Mouse (Mus musculus): Measurements from ENCODE around the gene Lmnb2. TPM values are rescaled to one million over a fixed set of nuclear protein-coding genes. Genes with fewer than 3 reads are reported as not detected.

The Lmnb2 gene
- polyA plus RNA-seq, 1 experiment from 2014 or later, result 59.3 TPM

- ATAC-seq (replicated peaks; ENCODE audit: low FRiP score), result no peak
- Histone ChIP-seq H3K4me1 (peaks cover 23% of the 10 kb centered on the region), H3K27me3 (no peaks in the 10 kb centered on the region), H3K4me2 (no peak overlapping the region), H3K4me3 (replicated peaks) (no peak overlapping the region), H3K9ac (no peak overlapping the region), H3K27ac (peak overlapping the region; percentile 58; the same call in 1 of the 2 replicates), H3K9me3 (replicated peaks) (no peaks in the 10 kb centered on the region), H3K36me3 (no peaks in the 10 kb centered on the region)
- WGBS, result 23% methylated on average over 9 of the region's 9 CpGs
These were observed 37.5 kb upstream of the Lmnb2 start for GRCm38 (mm10) chr10:80955536-80955935.

GRCm38 (mm10) chr10:80954843-80955242, 36.8 kb upstream of the Lmnb2 start:
- Histone ChIP-seq H3K9me3 (replicated peaks) (no peaks in the 10 kb centered on the region), H3K4me1 (peaks cover 17% of the 10 kb centered on the region), H3K27me3 (no peaks in the 10 kb centered on the region), H3K27ac (peak overlapping the region; percentile 58; the same call in 1 of the 2 replicates), H3K4me3 (replicated peaks) (no peak overlapping the region), H3K4me2 (no peak overlapping the region), H3K36me3 (no peaks in the 10 kb centered on the region), H3K9ac (no peak overlapping the region)
- WGBS, result 63% methylated on average over 6 of the region's 6 CpGs
- ATAC-seq (replicated peaks; ENCODE audit: low FRiP score), result no peak

GRCm38 (mm10) chr10:80954415-80954814, 36.4 kb upstream of the Lmnb2 start:
- no peak for ATAC-seq (replicated peaks; ENCODE audit: low FRiP score)
- Histone ChIP-seq H3K4me2 (no peak overlapping the region), H3K9ac (no peak overlapping the region), H3K4me1 (peaks cover 17% of the 10 kb centered on the region), H3K27me3 (no peaks in the 10 kb centered on the region), H3K27ac (0 out of 2 replicates have a peak overlapping the region, but pooled peaks have one; percentile 32), H3K36me3 (no peaks in the 10 kb centered on the region), H3K9me3 (replicated peaks) (no peaks in the 10 kb centered on the region), H3K4me3 (replicated peaks) (no peak overlapping the region)
- 82% methylated on average over 13 of the region's 13 CpGs for WGBS

GRCm38 (mm10) chr10:80952449-80952848, 34.4 kb upstream of the Lmnb2 start:
- no peaks in the 10 kb centered on the region for H3K36me3 ChIP-seq
- H3K27ac ChIP-seq, result no peak overlapping the region
- ATAC-seq (replicated peaks; ENCODE audit: low FRiP score), result no peak
- 75% methylated on average over 15 of the region's 15 CpGs for WGBS
- no peak overlapping the region for H3K4me2 ChIP-seq
- H3K4me1 ChIP-seq, result peaks cover 35% of the 10 kb centered on the region
- H3K27me3 ChIP-seq, result no peaks in the 10 kb centered on the region
- no peak overlapping the region for H3K4me3 ChIP-seq (replicated peaks)
- H3K9me3 ChIP-seq (replicated peaks), result no peaks in the 10 kb centered on the region
- H3K9ac ChIP-seq, result no peak overlapping the region

GRCm38 (mm10) chr10:80951761-80952390, 33.8 kb upstream of the Lmnb2 start:
- H3K4me3 ChIP-seq (replicated peaks), result no peak overlapping the region
- no peak for ATAC-seq (replicated peaks; ENCODE audit: low FRiP score)
- WGBS, result 80% methylated on average over 10 of the region's 10 CpGs
- H3K9ac ChIP-seq, result no peak overlapping the region
- peaks cover 40% of the 10 kb centered on the region for H3K4me1 ChIP-seq
- no peaks in the 10 kb centered on the region for H3K36me3 ChIP-seq
- H3K27me3 ChIP-seq, result no peaks in the 10 kb centered on the region
- H3K4me2 ChIP-seq, result no peak overlapping the region
- no peaks in the 10 kb centered on the region for H3K9me3 ChIP-seq (replicated peaks)
- no peak overlapping the region for H3K27ac ChIP-seq

- WGBS, result 32% methylated on average over 5 of the region's 5 CpGs
- Histone ChIP-seq H3K27ac (no peak overlapping the region), H3K4me2 (no peak overlapping the region), H3K4me3 (replicated peaks) (no peak overlapping the region), H3K9ac (no peak overlapping the region), H3K36me3 (no peaks in the 10 kb centered on the region), H3K9me3 (replicated peaks) (no peaks in the 10 kb centered on the region), H3K27me3 (no peaks in the 10 kb centered on the region), H3K4me1 (peaks cover 35% of the 10 kb centered on the region)
- ATAC-seq (replicated peaks; ENCODE audit: low FRiP score), result no peak
These were observed 32.3 kb upstream of the Lmnb2 start for GRCm38 (mm10) chr10:80950314-80950713.

- H3K36me3 ChIP-seq, result no peaks in the 10 kb centered on the region
- H3K27ac ChIP-seq, result no peak overlapping the region
- ATAC-seq (replicated peaks; ENCODE audit: low FRiP score), result no peak
- WGBS, result 72% methylated on average over 3 of the region's 3 CpGs
- H3K4me2 ChIP-seq, result no peak overlapping the region
- H3K27me3 ChIP-seq, result no peaks in the 10 kb centered on the region
- no peak overlapping the region for H3K4me3 ChIP-seq (replicated peaks)
- H3K4me1 ChIP-seq, result peaks cover 25% of the 10 kb centered on the region
- no peak overlapping the region for H3K9ac ChIP-seq
- no peaks in the 10 kb centered on the region for H3K9me3 ChIP-seq (replicated peaks)
These were observed 31.0 kb upstream of the Lmnb2 start for GRCm38 (mm10) chr10:80949081-80949480.

- no peak overlapping the region for H3K9ac ChIP-seq
- H3K27ac ChIP-seq, result peak overlapping the region; percentile 60; the same call in 1 of the 2 replicates
- H3K4me2 ChIP-seq, result no peak overlapping the region
- H3K4me3 ChIP-seq (replicated peaks), result no peak overlapping the region
- H3K9me3 ChIP-seq (replicated peaks), result no peaks in the 10 kb centered on the region
- H3K4me1 ChIP-seq, result peaks cover 28% of the 10 kb centered on the region
- no peaks in the 10 kb centered on the region for H3K27me3 ChIP-seq
- peak; percentile 63; the same call in 1 of the 2 replicates for ATAC-seq (replicated peaks; ENCODE audit: low FRiP score)
- H3K36me3 ChIP-seq, result no peaks in the 10 kb centered on the region
- 26% methylated on average over 6 of the region's 6 CpGs for WGBS
These were observed 30.5 kb upstream of the Lmnb2 start for GRCm38 (mm10) chr10:80948570-80948969.

GRCm38 (mm10) chr10:80947802-80948201, 29.8 kb upstream of the Lmnb2 start:
- H3K27me3 ChIP-seq, result no peaks in the 10 kb centered on the region
- no peak overlapping the region for H3K9ac ChIP-seq
- no peak overlapping the region for H3K4me2 ChIP-seq
- no peaks in the 10 kb centered on the region for H3K9me3 ChIP-seq (replicated peaks)
- peak overlapping the region; percentile 60 for H3K27ac ChIP-seq
- WGBS, result 61% methylated on average over 2 of the region's 2 CpGs
- peaks cover 35% of the 10 kb centered on the region for H3K4me1 ChIP-seq
- H3K4me3 ChIP-seq (replicated peaks), result no peak overlapping the region
- H3K36me3 ChIP-seq, result no peaks in the 10 kb centered on the region
- no peak for ATAC-seq (replicated peaks; ENCODE audit: low FRiP score)

GRCm38 (mm10) chr10:80946684-80947437, 28.8 kb upstream of the Lmnb2 start:
- Histone ChIP-seq H3K27ac (peak overlapping the region; percentile 60; the same call in 1 of the 2 replicates), H3K9me3 (replicated peaks) (no peaks in the 10 kb centered on the region), H3K27me3 (no peaks in the 10 kb centered on the region), H3K36me3 (no peaks in the 10 kb centered on the region), H3K9ac (no peak overlapping the region), H3K4me1 (peaks cover 37% of the 10 kb centered on the region), H3K4me3 (replicated peaks) (no peak overlapping the region), H3K4me2 (no peak overlapping the region)
- 64% methylated on average over 14 of the region's 14 CpGs for WGBS
- ATAC-seq (replicated peaks; ENCODE audit: low FRiP score), result no peak

- peaks cover 60% of the 10 kb centered on the region for H3K4me1 ChIP-seq
These were observed 26.2 kb upstream of the Lmnb2 start for GRCm38 (mm10) chr10:80944231-80944630.

GRCm38 (mm10) chr10:80943701-80944100, 25.7 kb upstream of the Lmnb2 start:
- Histone ChIP-seq H3K4me2 (no peak overlapping the region), H3K36me3 (no peaks in the 10 kb centered on the region), H3K4me3 (replicated peaks) (no peak overlapping the region), H3K27ac (0 out of 2 replicates have a peak overlapping the region, but pooled peaks have one; percentile 45), H3K9me3 (replicated peaks) (no peaks in the 10 kb centered on the region), H3K27me3 (no peaks in the 10 kb centered on the region), H3K4me1 (peaks cover 60% of the 10 kb centered on the region), H3K9ac (no peak overlapping the region)
- WGBS, result 65% methylated on average over 9 of the region's 9 CpGs
- no peak for ATAC-seq (replicated peaks; ENCODE audit: low FRiP score)

More at GRCm38 (mm10) chr10:80944231-80944630, 26.2 kb upstream of the Lmnb2 start:
- no peak overlapping the region for H3K4me2 ChIP-seq
- no peaks in the 10 kb centered on the region for H3K9me3 ChIP-seq (replicated peaks)
- H3K4me3 ChIP-seq (replicated peaks), result no peak overlapping the region
- H3K27ac ChIP-seq, result no peak overlapping the region
- H3K9ac ChIP-seq, result no peak overlapping the region
- ATAC-seq (replicated peaks; ENCODE audit: low FRiP score), result no peak
- no peaks in the 10 kb centered on the region for H3K36me3 ChIP-seq
- H3K27me3 ChIP-seq, result no peaks in the 10 kb centered on the region
- WGBS, result 85% methylated on average over 5 of the region's 5 CpGs

All from kidney, embryonic 15.5 days (tissue).